Mouse (Mus musculus): ENCODE measurements around the gene Tmem204.
"Not testable (repeated sequence)": the region's sequence is repeated elsewhere in the genome, so short reads cannot be mapped to it uniquely, and the experiment has no call there.

GRCm38 (mm10) chr17:25125442-25126060, 42.2 kb upstream of the Tmem204 start:
- not testable (repeated sequence) for TF ChIP-seq ZKSCAN1 (IDR thresholded peaks at IDR 0.05; ENCODE audit: low read depth, low read length); CTCF (IDR thresholded peaks at IDR 0.05 in 2 of 3, conservative IDR thresholded peaks at IDR 0.05 in 1 of 3; ENCODE audit: control insufficient read depth in 1 of 3, insufficient read depth in 1 of 3, low read depth in 2 of 3, low read length in 3 of 3, poor library complexity in 1 of 3, severe bottlenecking in 1 of 3); POLR2A (IDR thresholded peaks at IDR 0.05; ENCODE audit: control insufficient read depth in 1 of 2, insufficient read depth in 1 of 2, low read depth in 1 of 2, low read length in 2 of 2, poor library complexity in 1 of 2); HCFC1 (IDR thresholded peaks at IDR 0.05; ENCODE audit: low read depth, low read length); RAD21 (IDR thresholded peaks at IDR 0.05; ENCODE audit: low read depth, low read length); MAZ (IDR thresholded peaks at IDR 0.05; ENCODE audit: low read depth, low read length); KAT2A (conservative IDR thresholded peaks at IDR 0.05; ENCODE audit: low read depth, low read length); TCF12 (IDR thresholded peaks at IDR 0.05; ENCODE audit: low read depth, low read length); MAX (IDR thresholded peaks at IDR 0.05; ENCODE audit: low read length)
